Mouse (Mus musculus): Measurements from ENCODE around the gene Olfr1013. TPM values are rescaled to one million over a fixed set of nuclear protein-coding genes. Genes with fewer than 3 reads are reported as not detected.

Olfr1013 gene
- polyA plus RNA-seq, 1 experiment from 2014 or later: not detected

DNA sequence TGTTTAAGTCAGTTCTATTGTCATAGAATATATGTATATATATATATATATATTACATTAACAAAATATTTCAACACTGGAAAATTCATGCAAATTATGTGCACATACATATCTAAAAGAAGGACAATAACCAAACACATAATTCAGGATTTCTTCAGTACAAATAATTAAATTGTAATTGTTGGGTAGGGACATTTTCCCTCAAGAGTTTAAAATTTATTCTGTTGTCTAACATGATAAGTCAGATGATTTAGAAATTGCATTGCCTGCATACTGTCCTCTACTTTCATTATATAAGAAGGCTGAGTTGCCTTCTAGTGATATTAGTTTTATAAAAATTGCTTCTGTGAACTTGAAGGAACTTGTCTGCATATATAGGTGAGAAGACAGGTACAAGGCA lies 51.3 kb downstream of the Olfr1013 start, which contains the start of gene Olfr1018:
Gene Olfr1018 (plus strand): TSS at position 301 of the 400 bp plus-strand sequence.
- H3K36me3 ChIP-seq (ENCODE audit: control insufficient read depth, insufficient read depth, low read length): no peaks in the 10 kb centered on the region
- H3K4me3 ChIP-seq (replicated peaks; ENCODE audit: low read depth, low read length): no peak within 1 kb of the TSS
- no peaks in the 10 kb centered on the region for H3K4me1 ChIP-seq (ENCODE audit: control insufficient read depth, insufficient read depth, low read length)
- H3K27me3 ChIP-seq (ENCODE audit: control insufficient read depth, insufficient read depth, low read length): no peaks in the 10 kb centered on the region
- no peak within 1 kb of the TSS for H3K4me2 ChIP-seq (ENCODE audit: low read length)
- ATAC-seq (ENCODE audit: low FRiP score, low TSS enrichment): no peak
- H3K9ac ChIP-seq (replicated peaks; ENCODE audit: low read length): no peak within 1 kb of the TSS
- no peak for DNase-seq
- H3K27ac ChIP-seq (replicated peaks; ENCODE audit: low read depth, low read length): no peak within 1 kb of the TSS
- H3K9me3 ChIP-seq (ENCODE audit: control insufficient read depth, low read length): no peaks in the 10 kb centered on the region

Other genes starting within 250 kb of the Olfr1013 start
- 0.12 TPM in 2 replicates for gene 4833423E24Rik, start 248.1 kb upstream of the Olfr1013 start, polyA plus RNA-seq (2014; fragmentation: Nextera tagmentation; extraction: Ambion mirVana)
- gene Olfr996, start 187.9 kb upstream of the Olfr1013 start, polyA plus RNA-seq (2014; fragmentation: Nextera tagmentation; extraction: Ambion mirVana): not detected in 2 replicates
- gene Olfr998, start 178.2 kb upstream of the Olfr1013 start, polyA plus RNA-seq (2014; fragmentation: Nextera tagmentation; extraction: Ambion mirVana): not detected in 2 replicates
- gene Olfr1000, start 155.2 kb upstream of the Olfr1013 start, polyA plus RNA-seq (2014; fragmentation: Nextera tagmentation; extraction: Ambion mirVana): not detected in 2 replicates
- gene Olfr1002, start 116.4 kb upstream of the Olfr1013 start, polyA plus RNA-seq (2014; fragmentation: Nextera tagmentation; extraction: Ambion mirVana): not detected in 2 replicates
- not detected in 2 replicates for gene Olfr154, start 102.6 kb upstream of the Olfr1013 start, polyA plus RNA-seq (2014; fragmentation: Nextera tagmentation; extraction: Ambion mirVana)
- not detected in 2 replicates for gene Olfr1006, start 88.3 kb upstream of the Olfr1013 start, polyA plus RNA-seq (2014; fragmentation: Nextera tagmentation; extraction: Ambion mirVana)
- gene Olfr1008, start 77.7 kb upstream of the Olfr1013 start, polyA plus RNA-seq (2014; fragmentation: Nextera tagmentation; extraction: Ambion mirVana): not detected in 2 replicates
- gene Olfr1009, start 51.7 kb upstream of the Olfr1013 start, polyA plus RNA-seq (2014; fragmentation: Nextera tagmentation; extraction: Ambion mirVana): not detected in 2 replicates
- gene Olfr1012, start 4.3 kb upstream of the Olfr1013 start, polyA plus RNA-seq (2014; fragmentation: Nextera tagmentation; extraction: Ambion mirVana): not detected in 2 replicates
- gene Olfr1014, start 5.6 kb downstream of the Olfr1013 start, polyA plus RNA-seq (2014; fragmentation: Nextera tagmentation; extraction: Ambion mirVana): not detected in 2 replicates
- gene Olfr1015, start 14.9 kb downstream of the Olfr1013 start, polyA plus RNA-seq (2014; fragmentation: Nextera tagmentation; extraction: Ambion mirVana): not detected in 2 replicates
- gene Olfr1016, start 35.4 kb downstream of the Olfr1013 start, polyA plus RNA-seq (2014; fragmentation: Nextera tagmentation; extraction: Ambion mirVana): not detected in 2 replicates
- not detected in 2 replicates for gene Olfr1018, start 51.4 kb downstream of the Olfr1013 start, polyA plus RNA-seq (2014; fragmentation: Nextera tagmentation; extraction: Ambion mirVana)
- gene Olfr1019, start 78.4 kb downstream of the Olfr1013 start, polyA plus RNA-seq (2014; fragmentation: Nextera tagmentation; extraction: Ambion mirVana): not detected in 2 replicates
- not detected in 2 replicates for gene Olfr1020, start 79.9 kb downstream of the Olfr1013 start, polyA plus RNA-seq (2014; fragmentation: Nextera tagmentation; extraction: Ambion mirVana)
- not detected in 2 replicates for gene Olfr1022, start 101.5 kb downstream of the Olfr1013 start, polyA plus RNA-seq (2014; fragmentation: Nextera tagmentation; extraction: Ambion mirVana)
- gene Olfr1023, start 118.5 kb downstream of the Olfr1013 start, polyA plus RNA-seq (2014; fragmentation: Nextera tagmentation; extraction: Ambion mirVana): not detected in 2 replicates
- gene Olfr1024, start 138.0 kb downstream of the Olfr1013 start, polyA plus RNA-seq (2014; fragmentation: Nextera tagmentation; extraction: Ambion mirVana): not detected in 2 replicates
- not detected in 2 replicates for gene Olfr1025-ps1, start 148.1 kb downstream of the Olfr1013 start, polyA plus RNA-seq (2014; fragmentation: Nextera tagmentation; extraction: Ambion mirVana)
- gene Olfr1026, start 154.5 kb downstream of the Olfr1013 start, polyA plus RNA-seq (2014; fragmentation: Nextera tagmentation; extraction: Ambion mirVana): not detected in 2 replicates
- gene Olfr1028, start 183.3 kb downstream of the Olfr1013 start, polyA plus RNA-seq (2014; fragmentation: Nextera tagmentation; extraction: Ambion mirVana): not detected in 2 replicates
- not detected in 2 replicates for gene Olfr1029, start 206.8 kb downstream of the Olfr1013 start, polyA plus RNA-seq (2014; fragmentation: Nextera tagmentation; extraction: Ambion mirVana)
- gene Olfr1030, start 212.2 kb downstream of the Olfr1013 start, polyA plus RNA-seq (2014; fragmentation: Nextera tagmentation; extraction: Ambion mirVana): not detected in 2 replicates
- not detected in 2 replicates for gene Olfr1031, start 223.2 kb downstream of the Olfr1013 start, polyA plus RNA-seq (2014; fragmentation: Nextera tagmentation; extraction: Ambion mirVana)
- gene Olfr1032, start 238.4 kb downstream of the Olfr1013 start, polyA plus RNA-seq (2014; fragmentation: Nextera tagmentation; extraction: Ambion mirVana): not detected in 2 replicates